Mouse (Mus musculus) liver, postnatal 0 days (tissue): ENCODE results near the gene Zfhx3.

ENCODE experiments used
- CTCF ChIP-seq: sonication (generic); IDR thresholded peaks from 2 replicates; pipeline ENCODE4 v1.5.1; 2016; ENCODE audit warnings: antibody characterized with exemption, low read depth
- EP300 ChIP-seq: IDR thresholded peaks from 2 replicates; pipeline ENCODE4 v1.6.1; 2016; ENCODE audit warnings: antibody characterized with exemption, low read depth, mild to moderate bottlenecking

DNA sequence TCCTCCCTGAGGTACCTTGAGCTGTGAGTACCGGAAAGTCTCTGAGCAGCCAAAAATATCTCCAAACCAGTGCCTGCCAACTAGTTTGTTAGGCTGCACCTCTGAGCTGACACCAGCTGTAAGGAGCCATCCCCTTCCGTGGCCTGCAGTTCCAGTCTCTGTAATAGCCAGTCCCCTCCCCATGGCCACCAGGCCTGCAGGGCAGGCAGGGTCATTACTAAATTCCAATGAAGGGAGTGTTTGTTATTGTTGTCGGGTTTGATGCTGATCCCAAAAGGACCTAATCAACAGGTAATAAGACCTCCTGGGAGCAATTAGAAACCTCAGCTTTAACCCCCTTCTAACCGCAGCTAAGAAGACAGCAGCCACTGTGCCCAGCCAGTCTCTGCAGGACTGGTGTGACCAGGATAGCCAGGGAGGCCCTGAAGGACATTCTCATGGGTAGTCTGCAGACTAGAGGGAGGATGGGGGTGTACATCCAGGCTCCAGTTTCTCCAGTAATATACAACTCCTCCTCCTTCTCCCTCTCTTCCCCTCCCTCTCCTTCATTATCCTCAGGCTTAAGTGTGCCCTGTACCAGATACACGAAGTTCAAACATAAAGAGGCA, 719.1 kb downstream of the Zfhx3 start:
- TF ChIP-seq CTCF (no peak), EP300 (no peak)
